Mouse (Mus musculus) C3H10T1/2 (cell line): ENCODE results near the gene Tead3. TPM values are rescaled to one million over a fixed set of nuclear protein-coding genes. Genes with fewer than 3 reads are reported as not detected.

Source experiments
- polyA plus RNA-seq, 2 experiments: library from polyadenylated mRNA; unstranded; fragments of >200 nt; fragmentation: generic; extraction: Trizol; gene quantifications; one replicate each; pipeline ENCODE4 v1.2.1; 2012; ENCODE audit warnings: missing spikeins in 2 of 2

The Tead3 gene
- polyA plus RNA-seq, result 10 to 100 TPM in 1 of 2 experiments, 1 to 10 TPM in 1; 7.0 to 33.0 TPM

DNA sequence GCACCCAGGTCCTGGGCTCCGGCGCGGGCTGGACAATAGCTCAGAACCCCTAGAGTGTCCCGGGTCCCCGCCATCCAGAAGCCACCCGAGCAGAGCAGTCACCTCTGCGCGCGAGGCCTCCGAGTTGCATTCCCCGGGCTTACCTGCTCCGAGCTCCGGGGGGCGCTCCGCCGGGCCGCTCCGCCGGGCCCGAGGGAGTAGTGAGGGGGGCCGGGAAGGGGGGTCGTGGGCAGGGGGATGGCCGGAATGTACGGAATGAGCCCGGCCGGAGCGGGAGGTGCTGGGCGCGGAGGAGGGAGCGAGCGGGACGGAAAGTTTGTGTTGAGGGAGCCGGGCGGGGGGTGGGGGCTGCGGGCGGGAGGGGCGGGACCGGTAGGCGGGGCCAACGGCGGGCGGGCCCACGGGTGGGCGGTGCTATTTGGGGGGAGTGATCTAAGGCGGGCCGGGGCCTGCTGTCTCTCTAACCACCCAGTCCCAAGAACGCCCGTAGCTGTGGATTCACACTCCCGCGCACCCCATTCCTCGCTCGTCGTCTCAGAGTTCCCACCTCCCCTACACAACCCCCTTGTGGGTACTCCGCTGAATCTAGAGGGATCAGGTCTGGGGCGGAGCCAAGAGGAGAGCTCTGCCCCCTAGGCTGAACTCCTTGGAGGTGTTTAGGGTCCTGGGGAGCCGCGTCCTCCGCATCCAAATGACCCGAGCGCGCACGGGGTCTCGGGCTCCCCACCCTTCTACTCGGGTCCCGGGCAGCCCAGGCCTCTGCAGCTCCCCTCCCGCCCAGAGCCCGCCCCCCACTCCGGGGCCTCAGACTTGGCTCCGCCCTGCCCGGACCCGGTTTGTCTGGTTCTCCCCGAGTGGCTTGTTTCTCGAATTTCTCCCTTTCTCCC is at the start of gene Tead3:
Gene Tead3, minus strand, starts transcription at position 352 of the 887 bp plus-strand sequence.

DNA sequence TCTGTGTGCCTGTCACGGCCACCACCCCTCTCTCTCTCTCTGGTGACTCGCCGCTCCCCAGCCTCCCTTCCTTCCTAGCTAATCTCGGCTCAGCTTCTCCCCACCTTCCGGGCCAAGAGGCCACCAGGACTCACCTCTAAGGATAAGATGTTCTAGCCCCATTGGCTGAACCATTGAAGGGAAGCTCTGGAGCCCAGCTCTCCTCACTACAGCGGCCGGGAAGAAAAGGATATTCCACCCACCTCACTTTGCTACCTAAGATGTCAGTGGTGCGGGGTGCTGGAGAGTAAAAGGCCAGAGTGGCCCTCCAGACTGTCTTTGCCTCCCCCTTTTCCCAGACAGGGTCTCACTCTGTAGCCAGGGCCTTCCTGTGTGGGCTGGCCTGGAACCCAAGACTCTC is 14.5 kb upstream of the Tead3 start, which contains the start of gene Tulp1:
Gene Tulp1, minus strand, starts transcription at position 101 of the 400 bp plus-strand sequence.

DNA sequence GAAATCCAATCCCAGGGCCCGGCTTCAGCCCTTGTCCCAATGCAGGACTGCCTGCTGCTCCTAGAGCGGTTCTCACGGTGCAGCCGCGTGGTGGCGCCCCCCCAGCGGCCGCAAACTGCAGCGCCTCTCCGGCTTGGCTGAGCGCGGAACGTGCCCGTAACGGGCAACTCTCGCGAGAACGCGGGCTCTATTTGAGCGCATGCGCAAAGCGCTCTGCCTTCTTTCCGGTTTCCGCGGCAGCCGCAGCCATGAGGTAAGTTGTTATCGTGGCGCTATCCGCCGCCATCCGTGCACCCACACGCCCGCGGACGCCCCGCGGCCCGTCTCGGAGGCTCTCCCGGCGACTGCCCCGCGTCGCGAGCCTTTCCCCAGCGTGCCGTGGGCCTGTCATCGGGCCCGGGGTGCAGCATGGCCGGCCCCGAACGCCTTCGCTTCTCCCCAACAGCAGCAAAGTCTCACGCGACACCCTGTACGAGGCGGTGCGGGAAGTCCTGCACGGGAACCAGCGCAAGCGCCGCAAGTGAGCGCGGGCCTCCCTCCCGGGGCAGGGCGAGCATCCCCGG is 22.2 kb downstream of the Tead3 start, which contains the start of gene Rpl10a:
Gene Rpl10a, plus strand, starts transcription at position 106 of the 563 bp plus-strand sequence.

DNA sequence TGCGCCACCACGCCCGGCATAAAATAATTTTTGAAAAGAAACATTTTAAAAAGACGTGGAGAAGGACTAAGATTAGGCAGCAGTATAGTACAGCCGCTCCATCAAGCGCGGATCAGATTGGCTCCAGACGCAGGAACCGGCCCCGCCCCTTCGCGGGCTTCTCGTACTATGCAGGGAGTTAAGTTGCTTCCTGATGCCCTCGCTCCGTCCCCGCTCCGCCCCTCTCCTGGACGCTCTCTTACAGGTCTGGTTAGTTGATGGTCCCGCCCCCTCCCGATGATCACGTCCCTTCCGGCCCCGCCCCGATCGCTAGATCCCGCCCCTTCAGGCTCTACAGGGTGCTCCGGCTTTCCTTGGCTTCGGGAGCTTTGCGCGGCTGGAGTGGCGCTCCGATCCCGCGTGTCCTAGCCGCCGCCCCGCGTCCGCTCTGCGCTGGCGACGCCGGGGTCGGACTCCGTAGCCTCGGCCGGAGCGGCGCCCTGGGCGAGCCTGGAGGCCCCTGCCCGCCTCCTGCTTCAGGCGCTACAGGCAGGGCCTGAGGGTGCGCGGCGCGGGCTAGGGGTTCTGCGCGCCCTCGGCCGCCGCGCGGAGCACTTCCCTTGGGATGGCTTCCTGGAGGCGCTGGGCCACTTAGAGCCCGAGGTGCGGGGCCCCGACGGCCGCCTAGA is 37.3 kb downstream of the Tead3 start, which contains the start of gene Fance:
Gene Fance, plus strand, starts transcription at position 308 of the 668 bp plus-strand sequence.

Other genes starting within 250 kb of the Tead3 start
- 10 to 100 TPM in 1 of 2 experiments, under 1 TPM in 1; 0.64 to 11.6 TPM for gene Scube3, start 208.7 kb downstream of the Tead3 start, polyA plus RNA-seq
- 10 to 100 TPM; 18.8 to 45.8 TPM for gene Zfp523, start 173.7 kb downstream of the Tead3 start, polyA plus RNA-seq
- 10 to 100 TPM in 1 of 2 experiments, 1 to 10 TPM in 1; 6.4 to 13.3 TPM for gene Def6, start 143.0 kb downstream of the Tead3 start, polyA plus RNA-seq
- 10 to 100 TPM in 1 of 2 experiments, 1 to 10 TPM in 1; 8.9 to 25.0 TPM for gene Ppard, start 118.1 kb downstream of the Tead3 start, polyA plus RNA-seq
- 10 to 100 TPM; 44.0 to 46.3 TPM for gene Fance, start 37.3 kb downstream of the Tead3 start, polyA plus RNA-seq
- gene Rpl10a, start 22.3 kb downstream of the Tead3 start, polyA plus RNA-seq, result 1,000 to 10,000 TPM; 3,726 to 3,941 TPM
- not detected for gene Tulp1, start 14.4 kb upstream of the Tead3 start, polyA plus RNA-seq
- 1 to 10 TPM; 4.0 to 4.6 TPM for gene Fkbp5, start 166.7 kb upstream of the Tead3 start, polyA plus RNA-seq
- gene Armc12, start 180.0 kb upstream of the Tead3 start, polyA plus RNA-seq, result not detected
- not detected for gene Clpsl2, start 198.6 kb upstream of the Tead3 start, polyA plus RNA-seq
- not detected for gene Clps, start 209.9 kb upstream of the Tead3 start, polyA plus RNA-seq
- under 1 TPM; 0.04 to 0.06 TPM for gene Lhfpl5, start 224.8 kb upstream of the Tead3 start, polyA plus RNA-seq